Mouse (Mus musculus) 3134 (cell line): Measurements from ENCODE around the gene Fmnl2.

Experiments used
- DNase-seq: peaks from one replicate; pipeline ENCODE4 v3.0.0-alpha.2; 2011; ENCODE audit warnings: low spot score; ENCODE audit not compliant: insufficient read length; ENCODE audit errors: extremely low read depth

Fmnl2 gene

GRCm38 (mm10) chr2:52981595-52981994 is 123.9 kb downstream of the Fmnl2 start:
- DNase-seq, result no peak

GRCm38 (mm10) chr2:52982502-52982901 is 124.8 kb downstream of the Fmnl2 start:
- no peak for DNase-seq

GRCm38 (mm10) chr2:52984556-52984955 is 126.9 kb downstream of the Fmnl2 start:
- DNase-seq, result no peak

- DNase-seq, result no peak
These were observed 127.5 kb downstream of the Fmnl2 start for GRCm38 (mm10) chr2:52985167-52985566.

- DNase-seq, result no peak
These were observed 128.7 kb downstream of the Fmnl2 start for GRCm38 (mm10) chr2:52986354-52986753.

- DNase-seq, result no peak
These were observed 129.4 kb downstream of the Fmnl2 start for GRCm38 (mm10) chr2:52987035-52987434.

GRCm38 (mm10) chr2:52987637-52988295 is 130.1 kb downstream of the Fmnl2 start:
- no peak for DNase-seq

GRCm38 (mm10) chr2:52989316-52989715 is 131.7 kb downstream of the Fmnl2 start:
- no peak for DNase-seq

GRCm38 (mm10) chr2:52990874-52991687 is 133.4 kb downstream of the Fmnl2 start:
- no peak for DNase-seq

GRCm38 (mm10) chr2:52991688-52992194 is 134.1 kb downstream of the Fmnl2 start:
- no peak for DNase-seq

- no peak for DNase-seq
These were observed 135.6 kb downstream of the Fmnl2 start for GRCm38 (mm10) chr2:52993241-52993640.

GRCm38 (mm10) chr2:52994526-52994925 is 136.9 kb downstream of the Fmnl2 start:
- no peak for DNase-seq

- no peak for DNase-seq
These were observed 140.5 kb downstream of the Fmnl2 start for GRCm38 (mm10) chr2:52997955-52998750.

GRCm38 (mm10) chr2:52999524-52999969 is 141.9 kb downstream of the Fmnl2 start:
- peak; percentile 34 for DNase-seq

- no peak for DNase-seq
These were observed 142.8 kb downstream of the Fmnl2 start for GRCm38 (mm10) chr2:53000446-53000845.

GRCm38 (mm10) chr2:53006161-53006560 is 148.5 kb downstream of the Fmnl2 start:
- no peak for DNase-seq

GRCm38 (mm10) chr2:53007142-53007541 is 149.5 kb downstream of the Fmnl2 start:
- DNase-seq, result peak; percentile 31

- no peak for DNase-seq
These were observed 155.4 kb downstream of the Fmnl2 start for GRCm38 (mm10) chr2:53013051-53013450.

GRCm38 (mm10) chr2:53014451-53014850 is 156.8 kb downstream of the Fmnl2 start:
- no peak for DNase-seq

- no peak for DNase-seq
These were observed 165.3 kb downstream of the Fmnl2 start for GRCm38 (mm10) chr2:53022982-53023381.
